Mouse (Mus musculus): ENCODE data around the gene Dlk1.

DNA sequence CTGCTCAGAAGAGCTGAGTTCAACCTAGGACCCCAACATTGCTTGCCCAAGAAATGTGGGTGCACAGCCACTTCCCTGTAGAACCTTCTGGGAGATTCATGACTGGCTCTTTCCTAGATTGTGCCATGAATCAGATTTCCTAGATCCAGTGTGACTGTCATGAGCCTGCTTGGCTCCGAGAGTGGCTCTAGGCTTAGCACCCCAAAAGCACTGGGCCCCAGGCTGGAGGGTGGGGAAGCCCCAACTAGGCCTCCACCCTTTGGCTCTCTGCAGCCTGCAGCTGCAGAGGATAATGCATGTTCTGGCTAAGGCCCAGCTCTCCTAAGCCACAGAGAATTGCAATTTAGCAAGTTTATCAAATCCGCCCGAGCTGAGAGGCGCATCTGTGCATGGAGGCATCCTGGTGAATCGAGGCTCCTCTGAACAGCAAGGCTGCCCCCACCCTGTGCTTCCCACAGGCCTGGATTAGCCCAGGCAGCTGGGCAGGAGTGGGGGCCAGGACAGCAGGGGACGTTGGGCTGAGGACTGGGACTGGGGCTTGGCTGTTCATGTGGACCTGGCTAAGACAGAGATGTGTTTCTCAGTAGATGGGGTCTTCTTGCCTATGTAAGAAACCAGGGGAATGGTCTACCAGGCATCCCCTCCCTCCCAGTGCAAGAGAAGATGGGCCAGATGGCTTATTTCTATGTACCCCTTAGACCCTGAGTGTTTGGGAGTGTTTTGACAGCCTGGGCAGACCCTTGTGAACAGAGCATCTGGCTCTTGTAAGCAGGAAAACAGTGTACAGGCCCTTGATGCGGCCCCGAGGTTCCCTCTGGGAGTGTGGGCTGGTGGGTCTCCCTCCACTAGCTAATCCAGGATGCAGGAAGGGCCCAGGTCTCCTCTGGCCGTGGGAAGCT, 41.2 kb upstream of the Dlk1 start:
- TF ChIP-seq CTCF (IDR thresholded peaks at IDR 0.05; ENCODE audit: control insufficient read depth, insufficient read depth, insufficient read length) (no peak), USF1 (IDR thresholded peaks at IDR 0.05; ENCODE audit: low read depth) (no peak), CEBPB (IDR thresholded peaks at IDR 0.05; ENCODE audit: low read depth) (no peak)

Measured in C2C12 (cell line).